Mouse (Mus musculus): ENCODE measurements around the gene Uimc1. TPM values are rescaled to one million over a fixed set of nuclear protein-coding genes. Genes with fewer than 3 reads are reported as not detected.
"Not testable (repeated sequence)": the region's sequence is repeated elsewhere in the genome, so short reads cannot be mapped to it uniquely, and the experiment has no call there.

Gene Uimc1
- polyA plus RNA-seq, 1 experiment from 2014 or later = 29.1 TPM

DNA sequence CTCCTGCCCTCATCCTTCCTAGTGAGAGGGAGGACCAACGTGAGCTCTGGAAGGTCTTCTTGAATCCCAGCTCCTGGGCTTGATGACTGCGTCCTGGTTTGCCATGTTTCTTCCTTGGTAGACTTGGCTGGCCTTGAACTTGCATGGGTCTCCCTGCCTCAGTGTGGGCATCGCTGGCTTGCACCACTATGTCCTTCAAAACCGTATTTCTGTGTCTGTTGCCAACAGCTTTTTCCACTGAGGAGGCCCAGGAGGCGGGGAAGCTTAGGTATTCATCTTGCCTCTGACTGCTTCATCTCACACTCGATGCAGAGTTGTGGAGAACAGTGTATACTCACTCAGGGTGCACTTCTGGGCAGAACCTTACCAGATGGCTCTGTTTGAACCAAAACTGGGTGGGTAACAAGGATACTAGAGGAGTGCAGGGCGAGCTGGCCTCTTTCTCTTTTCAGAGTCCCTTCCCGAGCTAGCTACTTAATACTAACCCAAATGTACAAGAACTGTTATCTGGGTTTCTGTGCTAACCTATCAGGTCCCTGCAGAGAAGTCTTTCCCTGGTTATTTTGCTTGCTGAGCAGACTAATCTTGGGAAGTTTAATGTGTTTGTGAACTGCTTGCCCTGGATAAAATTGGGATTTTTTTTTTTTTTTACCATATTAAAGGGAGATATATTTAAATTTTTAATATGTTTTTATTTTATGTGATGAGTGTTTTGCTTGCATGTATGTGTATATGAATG, 6.0 kb upstream of the Uimc1 start:
- H3K27me3 ChIP-seq (replicated peaks; ENCODE audit: control insufficient read depth, insufficient read depth, low read length) = no peaks in the 10 kb centered on the region
- peak overlapping the region; percentile 95 for H3K4me2 ChIP-seq
- no peaks in the 10 kb centered on the region for H3K9me3 ChIP-seq (ENCODE audit: control insufficient read depth, low read length)
- H3K27ac ChIP-seq (ENCODE audit: low read depth, low read length) = peak overlapping the region; percentile 72
- ATAC-seq (replicated peaks; ENCODE audit: low FRiP score) (peak; percentile 18; the same call in 1 of the 2 replicates), DNase-seq (ENCODE audit: low spot score) (peak; percentile 49)
- peaks cover 9% of the 10 kb centered on the region; the same call in 1 of the 2 replicates for H3K36me3 ChIP-seq (ENCODE audit: control insufficient read depth, insufficient read depth, low read length)
- H3K4me1 ChIP-seq (replicated peaks; ENCODE audit: control insufficient read depth, insufficient read depth, low read length) = peaks cover 10% of the 10 kb centered on the region; the same call in 1 of the 2 replicates
- WGBS = 15% methylated on average over 8 of the region's 8 CpGs
- H3K9ac ChIP-seq (ENCODE audit: low read depth, low read length) = peak overlapping the region; percentile 85
- H3K4me3 ChIP-seq (ENCODE audit: low read depth, low read length) = peak overlapping the region; percentile 81

DNA sequence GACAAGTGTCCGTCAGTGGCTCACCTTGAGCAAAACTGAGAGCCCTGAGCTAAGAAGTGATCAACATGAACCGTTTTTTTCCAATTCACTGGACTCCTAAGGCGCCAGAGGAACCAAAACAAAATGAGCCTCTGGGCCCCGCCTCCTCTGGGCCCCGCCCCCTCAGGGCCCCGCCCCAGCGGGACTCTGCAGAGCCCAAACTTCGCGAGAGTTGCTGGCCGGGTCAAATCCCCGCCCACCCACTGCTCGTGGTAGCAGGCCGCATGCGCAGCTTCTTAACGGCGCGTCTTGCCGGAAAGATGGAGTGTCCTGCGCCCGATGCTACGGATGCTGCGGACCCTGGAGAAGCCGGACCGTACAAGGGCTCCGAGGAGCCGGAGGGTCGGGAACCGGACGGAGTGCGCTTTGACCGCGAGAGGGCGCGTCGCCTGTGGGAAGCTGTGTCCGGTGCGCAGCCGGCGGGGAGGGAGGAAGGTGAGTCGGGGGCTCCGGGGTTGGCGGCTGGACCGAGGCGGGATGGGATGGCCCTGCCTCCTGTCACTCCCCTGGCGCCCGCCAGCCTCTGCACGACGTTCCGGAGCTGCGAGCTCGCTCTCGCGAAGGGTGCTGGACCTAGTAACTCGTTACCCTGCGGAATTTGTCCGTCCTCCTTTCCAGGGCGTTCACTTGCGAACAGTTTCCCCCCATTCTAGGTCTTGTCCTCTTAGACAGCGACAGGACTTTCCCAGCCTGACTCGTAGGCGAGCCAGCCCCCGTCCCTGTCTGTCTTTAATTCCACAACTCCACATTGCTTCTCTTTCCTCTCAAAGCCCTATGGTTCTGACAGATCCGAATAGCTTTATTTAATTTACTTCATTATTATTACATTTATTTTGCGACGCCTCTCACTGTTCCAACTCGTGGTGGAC, 5.2 kb upstream of the Uimc1 start, which contains the start of gene Zfp346:
Gene Zfp346 (plus strand): TSS at position 267 of the 908 bp plus-strand sequence.
- Histone ChIP-seq H3K9me3 (ENCODE audit: control insufficient read depth, low read length) (no peaks in the 10 kb centered on the region), H3K27ac (ENCODE audit: low read depth, low read length) (peak within 1 kb of the TSS; percentile 72), H3K4me3 (ENCODE audit: low read depth, low read length) (peak within 1 kb of the TSS; percentile 81), H3K27me3 (replicated peaks; ENCODE audit: control insufficient read depth, insufficient read depth, low read length) (no peaks in the 10 kb centered on the region), H3K36me3 (ENCODE audit: control insufficient read depth, insufficient read depth, low read length) (peaks cover 9% of the 10 kb centered on the region; the same call in 1 of the 2 replicates), H3K4me2 (peak within 1 kb of the TSS; percentile 95), H3K9ac (ENCODE audit: low read depth, low read length) (peak within 1 kb of the TSS; percentile 85), H3K4me1 (replicated peaks; ENCODE audit: control insufficient read depth, insufficient read depth, low read length) (peaks cover 10% of the 10 kb centered on the region; the same call in 1 of the 2 replicates)
- ATAC-seq (replicated peaks; ENCODE audit: low FRiP score) (peak; percentile 90), DNase-seq (ENCODE audit: low spot score) (peak; percentile 96)
- under 1% methylated on average over 66 of the region's 66 CpGs for WGBS

DNA sequence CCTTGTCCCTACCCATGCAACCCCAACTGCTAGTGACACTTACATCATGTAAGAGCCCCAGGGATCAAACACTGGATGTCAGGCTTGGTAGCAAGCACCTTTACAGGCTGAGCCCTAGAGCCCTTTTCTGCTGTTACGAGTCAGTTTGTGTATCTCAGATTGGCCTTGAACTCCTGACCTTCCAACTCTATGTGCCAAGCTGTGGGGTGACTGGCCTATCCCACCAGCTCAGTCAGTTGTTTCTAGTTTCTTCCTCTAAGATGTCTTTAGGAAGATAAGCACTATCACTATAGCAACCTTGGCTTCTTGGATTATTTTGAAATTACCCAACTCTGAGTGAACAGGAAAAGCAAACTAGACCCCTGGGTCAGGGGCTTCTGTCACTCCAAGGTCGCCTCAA, 3.3 kb upstream of the Uimc1 start:
- WGBS = 49% methylated on average over 2 of the region's 2 CpGs
- Histone ChIP-seq H3K4me2 (no peak overlapping the region), H3K9ac (ENCODE audit: low read depth, low read length) (no peak overlapping the region), H3K36me3 (ENCODE audit: control insufficient read depth, insufficient read depth, low read length) (peaks cover 3% of the 10 kb centered on the region; the same call in 1 of the 2 replicates), H3K27ac (ENCODE audit: low read depth, low read length) (no peak overlapping the region), H3K4me1 (replicated peaks; ENCODE audit: control insufficient read depth, insufficient read depth, low read length) (peaks cover 17% of the 10 kb centered on the region), H3K9me3 (ENCODE audit: control insufficient read depth, low read length) (no peaks in the 10 kb centered on the region), H3K27me3 (replicated peaks; ENCODE audit: control insufficient read depth, insufficient read depth, low read length) (no peaks in the 10 kb centered on the region), H3K4me3 (ENCODE audit: low read depth, low read length) (no peak overlapping the region)
- no peak for ATAC-seq (replicated peaks; ENCODE audit: low FRiP score)
- no peak for DNase-seq (ENCODE audit: low spot score)

DNA sequence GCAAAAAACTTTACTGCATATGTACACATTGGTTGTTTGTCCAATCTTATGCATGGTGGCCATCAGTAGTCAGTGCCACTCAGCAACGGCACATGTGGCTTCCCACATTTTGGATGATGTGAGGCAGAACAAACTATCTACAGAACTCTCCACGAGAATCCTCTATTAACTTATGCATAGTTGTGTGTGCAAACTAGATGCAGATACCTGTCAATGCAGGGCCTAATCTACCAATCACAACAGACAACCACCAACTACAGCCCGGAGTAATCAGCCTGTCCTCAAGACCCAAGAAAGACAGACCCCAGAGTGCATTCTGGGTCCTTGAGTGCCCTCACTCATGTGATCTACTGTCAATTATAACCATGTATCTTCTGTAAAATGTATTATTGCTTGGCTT, 2.3 kb upstream of the Uimc1 start:
- H3K4me3 ChIP-seq (ENCODE audit: low read depth, low read length) = no peak overlapping the region
- ATAC-seq (replicated peaks; ENCODE audit: low FRiP score) (no peak), DNase-seq (ENCODE audit: low spot score) (no peak)

DNA sequence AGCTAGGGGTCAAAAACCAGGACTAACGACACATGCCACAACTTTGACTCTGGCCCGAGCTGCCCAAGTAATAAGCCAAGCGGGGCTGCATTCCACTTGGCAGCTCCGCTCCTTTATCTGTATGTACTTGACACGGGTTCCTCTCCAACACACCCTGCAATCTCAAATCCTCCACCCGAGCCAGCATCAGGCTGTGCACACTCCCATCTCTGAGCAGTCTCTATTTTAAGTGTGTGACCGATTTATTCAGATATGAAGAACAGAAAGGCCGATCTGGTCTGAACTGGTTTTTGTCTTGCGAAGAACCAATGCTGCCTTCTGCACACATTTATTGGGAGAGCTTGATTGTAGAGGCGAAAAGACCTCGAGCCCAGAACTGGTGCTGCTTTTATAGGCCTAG, 1.5 kb upstream of the Uimc1 start:
- no peaks in the 10 kb centered on the region for H3K9me3 ChIP-seq (ENCODE audit: control insufficient read depth, low read length)
- no peaks in the 10 kb centered on the region for H3K36me3 ChIP-seq (ENCODE audit: control insufficient read depth, insufficient read depth, low read length)
- H3K27ac ChIP-seq (ENCODE audit: low read depth, low read length) = no peak overlapping the region
- H3K9ac ChIP-seq (ENCODE audit: low read depth, low read length) = no peak overlapping the region
- H3K4me1 ChIP-seq (replicated peaks; ENCODE audit: control insufficient read depth, insufficient read depth, low read length) = peaks cover 14% of the 10 kb centered on the region
- 89% methylated on average over 11 of the region's 11 CpGs for WGBS
- ATAC-seq (replicated peaks; ENCODE audit: low FRiP score) (no peak), DNase-seq (ENCODE audit: low spot score) (no peak)
- H3K27me3 ChIP-seq (replicated peaks; ENCODE audit: control insufficient read depth, insufficient read depth, low read length) = no peaks in the 10 kb centered on the region
- H3K4me2 ChIP-seq = no peak overlapping the region
- H3K4me3 ChIP-seq (ENCODE audit: low read depth, low read length) = no peak overlapping the region

More for the DNA sequence above, 2.3 kb upstream of the Uimc1 start:
- Histone ChIP-seq H3K9ac (ENCODE audit: low read depth, low read length) (no peak overlapping the region), H3K36me3 (ENCODE audit: control insufficient read depth, insufficient read depth, low read length) (no peaks in the 10 kb centered on the region), H3K4me1 (replicated peaks; ENCODE audit: control insufficient read depth, insufficient read depth, low read length) (peaks cover 17% of the 10 kb centered on the region), H3K27ac (ENCODE audit: low read depth, low read length) (no peak overlapping the region), H3K9me3 (ENCODE audit: control insufficient read depth, low read length) (no peaks in the 10 kb centered on the region), H3K27me3 (replicated peaks; ENCODE audit: control insufficient read depth, insufficient read depth, low read length) (no peaks in the 10 kb centered on the region), H3K4me2 (no peak overlapping the region)
- WGBS = 94% methylated on average over 3 of the region's 3 CpGs

DNA sequence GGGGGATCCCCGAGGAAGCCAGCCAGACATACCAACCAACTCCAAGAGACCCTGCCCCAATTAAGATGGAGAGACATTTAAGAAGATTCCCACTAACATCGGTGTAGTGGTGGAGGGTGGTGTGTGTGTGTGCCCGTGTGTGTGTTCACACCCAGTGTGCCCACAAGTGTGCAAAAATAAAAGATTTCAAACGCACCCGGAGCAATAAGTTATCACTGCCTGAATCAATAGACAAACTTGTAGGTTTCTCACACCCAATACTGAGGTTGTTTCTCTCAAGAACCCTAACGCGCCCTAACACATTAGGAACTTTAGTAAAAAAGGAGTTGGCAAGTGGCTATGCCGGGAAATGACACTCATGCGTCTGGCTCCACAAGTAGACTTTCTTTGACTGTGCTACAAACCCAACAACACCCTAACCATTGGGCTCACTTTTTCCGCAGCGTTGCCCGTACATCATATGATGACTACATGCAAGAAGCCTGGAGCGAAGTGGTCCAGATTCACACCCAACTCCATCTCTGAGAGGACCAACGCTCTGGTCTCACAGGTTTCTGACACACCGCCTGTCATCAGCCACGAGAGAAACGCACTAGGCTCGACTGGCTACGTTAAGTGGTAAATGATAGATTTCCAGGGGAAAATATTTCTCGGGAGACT, 904 bp downstream of the Uimc1 start:
- no peaks in the 10 kb centered on the region for H3K36me3 ChIP-seq (ENCODE audit: control insufficient read depth, insufficient read depth, low read length)
- H3K4me3 ChIP-seq (ENCODE audit: low read depth, low read length) = peak overlapping the region; percentile 81
- H3K4me1 ChIP-seq (replicated peaks; ENCODE audit: control insufficient read depth, insufficient read depth, low read length) = peaks cover 7% of the 10 kb centered on the region
- no peaks in the 10 kb centered on the region for H3K27me3 ChIP-seq (replicated peaks; ENCODE audit: control insufficient read depth, insufficient read depth, low read length)
- no peaks in the 10 kb centered on the region for H3K9me3 ChIP-seq (ENCODE audit: control insufficient read depth, low read length)
- DNase-seq (ENCODE audit: low spot score) (no peak), ATAC-seq (replicated peaks; ENCODE audit: low FRiP score) (peak; percentile 13; the same call in 1 of the 2 replicates)
- 26% methylated on average over 20 of the region's 20 CpGs for WGBS
- peak overlapping the region; percentile 87 for H3K27ac ChIP-seq (ENCODE audit: low read depth, low read length)
- H3K9ac ChIP-seq (ENCODE audit: low read depth, low read length) = peak overlapping the region; percentile 83
- H3K4me2 ChIP-seq = peak overlapping the region; percentile 87

DNA sequence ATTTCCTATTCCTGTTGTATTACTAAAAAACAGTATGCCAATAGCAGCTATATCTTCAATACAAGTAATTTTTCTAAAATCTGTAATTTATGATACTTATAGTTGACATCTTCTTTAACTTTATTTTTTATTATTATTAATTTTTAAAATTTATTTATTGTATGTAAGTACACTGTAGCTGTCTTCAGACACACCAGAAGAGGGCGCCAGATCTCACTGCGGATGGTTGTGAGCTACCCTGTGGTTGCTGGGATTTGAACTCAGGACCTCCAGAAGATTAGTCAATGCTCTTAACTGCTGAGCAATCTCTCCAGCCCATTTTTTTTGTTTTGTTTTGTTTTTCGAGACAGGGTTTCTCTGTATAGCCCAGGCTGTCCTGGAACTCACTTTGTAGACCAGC, 2.3 kb downstream of the Uimc1 start:
- not testable (repeated sequence) for ATAC-seq (replicated peaks; ENCODE audit: low FRiP score); H3K9me3 ChIP-seq (ENCODE audit: control insufficient read depth, low read length); H3K4me3 ChIP-seq (ENCODE audit: low read depth, low read length); H3K9ac ChIP-seq (ENCODE audit: low read depth, low read length); H3K4me1 ChIP-seq (replicated peaks; ENCODE audit: control insufficient read depth, insufficient read depth, low read length); H3K27me3 ChIP-seq (replicated peaks; ENCODE audit: control insufficient read depth, insufficient read depth, low read length); H3K27ac ChIP-seq (ENCODE audit: low read depth, low read length); H3K4me2 ChIP-seq; DNase-seq (ENCODE audit: low spot score); H3K36me3 ChIP-seq (ENCODE audit: control insufficient read depth, insufficient read depth, low read length)
- 85% methylated on average over 3 of the region's 3 CpGs for WGBS

DNA sequence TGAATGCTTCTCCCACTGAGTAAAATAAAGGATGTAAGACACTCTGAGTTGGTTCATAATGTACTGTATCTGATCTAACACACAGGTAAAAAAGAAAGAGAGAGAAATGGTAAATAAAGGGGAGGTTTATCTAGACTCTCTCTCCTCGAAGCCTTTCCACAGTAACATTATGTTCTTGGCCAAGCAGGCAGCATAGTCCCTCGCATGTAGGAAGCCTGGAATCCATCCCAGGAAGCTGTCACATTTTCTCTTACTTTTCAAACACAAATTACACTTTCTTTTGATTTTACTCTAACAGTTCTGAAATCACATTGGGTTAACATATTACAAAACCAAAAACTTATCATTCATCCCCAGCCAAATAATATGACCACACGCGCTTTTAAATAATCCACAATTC, 7.5 kb downstream of the Uimc1 start:
- H3K36me3 ChIP-seq (ENCODE audit: control insufficient read depth, insufficient read depth, low read length) = peaks cover 7% of the 10 kb centered on the region; the same call in 1 of the 2 replicates
- WGBS = 83% methylated on average over 4 of the region's 4 CpGs

More for the DNA sequence above, 7.5 kb downstream of the Uimc1 start:
- Histone ChIP-seq H3K27ac (ENCODE audit: low read depth, low read length) (no peak overlapping the region), H3K4me2 (no peak overlapping the region), H3K4me1 (replicated peaks; ENCODE audit: control insufficient read depth, insufficient read depth, low read length) (no peaks in the 10 kb centered on the region), H3K27me3 (replicated peaks; ENCODE audit: control insufficient read depth, insufficient read depth, low read length) (no peaks in the 10 kb centered on the region), H3K4me3 (ENCODE audit: low read depth, low read length) (no peak overlapping the region), H3K9ac (ENCODE audit: low read depth, low read length) (no peak overlapping the region), H3K9me3 (ENCODE audit: control insufficient read depth, low read length) (no peaks in the 10 kb centered on the region)
- DNase-seq (ENCODE audit: low spot score) = no peak
- no peak for ATAC-seq (replicated peaks; ENCODE audit: low FRiP score)
